Mouse (Mus musculus): Measurements from ENCODE around the gene Slit3.

DNA sequence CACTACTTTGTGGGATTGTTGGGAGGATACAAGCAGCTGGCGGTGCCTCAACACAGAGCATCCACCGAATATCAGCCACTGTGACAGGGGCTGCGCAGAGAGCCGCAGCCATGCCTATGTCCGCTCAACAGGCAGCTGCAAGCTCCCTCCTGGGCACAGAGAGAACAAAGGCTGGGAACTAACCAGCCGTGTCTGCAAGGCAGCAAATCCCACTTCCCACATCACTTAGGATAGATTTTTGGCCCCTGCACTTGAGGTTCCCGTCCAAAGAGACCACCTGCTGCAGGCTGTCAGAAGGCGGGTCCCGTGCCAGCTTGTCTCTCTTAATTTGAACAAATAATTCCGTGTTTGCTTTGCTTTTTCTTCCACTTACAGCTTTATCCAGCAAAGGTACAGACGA is 319.2 kb downstream of the Slit3 start:
- TF ChIP-seq POLR2A (IDR thresholded peaks at IDR 0.05; ENCODE audit: control insufficient read depth, extremely low read depth, insufficient read depth, low read length, poor library complexity): no peak
- no peak for TF ChIP-seq CTCF (IDR thresholded peaks at IDR 0.05; ENCODE audit: borderline replicate concordance, control insufficient read depth, extremely low read depth, insufficient read depth, low read length, poor library complexity)

Data from thymus, adult 2 months (tissue).